Mouse (Mus musculus) lung, embryonic 16.5 days (tissue): ENCODE measurements around the gene Arsb. TPM values are rescaled to one million over a fixed set of nuclear protein-coding genes. Genes with fewer than 3 reads are reported as not detected.
A peak's percentile ranks its signal among the peaks of the same experiment; 100 is the strongest.

Source experiments
- ATAC-seq: fragments of 200-750 bp; cut with Nextera tagmentation; 2 replicates; pipeline ENCODE4 v1.8.0; 2017; ENCODE audit warnings: low read depth, mild to moderate bottlenecking, moderate library complexity
- H3K27ac ChIP-seq: fragments of 300-500 bp; sonication (generic); 2 replicates; pipeline ENCODE4 v1.5.1; 2014; ENCODE audit warnings: mild to moderate bottlenecking, control low read depth, low read length
- H3K27me3 ChIP-seq: fragments of 300-500 bp; sonication (generic); 2 replicates; pipeline ENCODE4 v1.6.1; 2014; ENCODE audit warnings: low read depth, low read length, mixed read lengths; ENCODE audit not compliant: control insufficient read depth, insufficient read depth
- H3K36me3 ChIP-seq: fragments of 300-500 bp; sonication (generic); 2 replicates; pipeline ENCODE4 v1.6.1; 2014; ENCODE audit warnings: low read length; ENCODE audit not compliant: control insufficient read depth, insufficient read depth
- H3K4me1 ChIP-seq: fragments of 300-500 bp; sonication (generic); replicated peaks from 2 replicates; pipeline ENCODE4 v1.6.1; 2014; ENCODE audit warnings: low read length, mixed read lengths; ENCODE audit not compliant: control insufficient read depth, insufficient read depth
- H3K4me2 ChIP-seq: fragments of 300-500 bp; sonication (generic); 2 replicates; pipeline ENCODE4 v1.6.1; 2014; ENCODE audit warnings: low read depth, low read length, control low read depth
- H3K4me3 ChIP-seq: fragments of 300-500 bp; sonication (generic); 2 replicates; pipeline ENCODE4 v1.5.1; 2014; ENCODE audit warnings: mild to moderate bottlenecking, low read length, control low read depth
- H3K9ac ChIP-seq: fragments of 300-500 bp; sonication (generic); 2 replicates; pipeline ENCODE4 v1.6.1; 2014; ENCODE audit warnings: low read length, control low read depth
- H3K9me3 ChIP-seq: fragments of 300-500 bp; sonication (generic); 2 replicates; pipeline ENCODE4 v1.6.1; 2016; ENCODE audit warnings: low read length; ENCODE audit not compliant: control insufficient read depth
- WGBS: fragments of 180-500 bp; shearing (Covaris S2); extraction: QIAGEN DNeasy Blood & Tissue Kit; methylation state at CpG from one replicate; pipeline ENCODE4 v1.1.7; 2014; 5-methylcytosine and 5-hydroxymethylcytosine counted together
- polyA plus RNA-seq: library from polyadenylated mRNA; unstranded; fragments of >200 nt; fragmentation: Nextera tagmentation; extraction: Ambion mirVana; gene quantifications from 2 replicates; pipeline ENCODE4 v1.2.1, GENCODE M21; 2015

Gene Arsb
- polyA plus RNA-seq, 1 experiment from 2014 or later = 17.2 TPM

GRCm38 (mm10) chr13:93900934-93901626 lies 129.7 kb downstream of the Arsb start:
- H3K4me3 ChIP-seq = no peak overlapping the region
- no peak overlapping the region for H3K27ac ChIP-seq
- no peaks in the 10 kb centered on the region for H3K9me3 ChIP-seq
- no peaks in the 10 kb centered on the region; the same call in 1 of the 2 replicates for H3K4me1 ChIP-seq
- ATAC-seq = no peak
- no peaks in the 10 kb centered on the region for H3K36me3 ChIP-seq
- H3K9ac ChIP-seq = no peak overlapping the region
- H3K27me3 ChIP-seq = no peaks in the 10 kb centered on the region
- no peak overlapping the region for H3K4me2 ChIP-seq
- 64% methylated on average over 13 of the region's 13 CpGs for WGBS

GRCm38 (mm10) chr13:93902126-93902525 lies 130.7 kb downstream of the Arsb start:
- no peaks in the 10 kb centered on the region for H3K36me3 ChIP-seq
- H3K27me3 ChIP-seq = no peaks in the 10 kb centered on the region
- H3K4me1 ChIP-seq = no peaks in the 10 kb centered on the region; the same call in 1 of the 2 replicates
- H3K4me3 ChIP-seq = no peak overlapping the region
- H3K9me3 ChIP-seq = no peaks in the 10 kb centered on the region
- H3K9ac ChIP-seq = no peak overlapping the region
- no peak for ATAC-seq
- H3K4me2 ChIP-seq = no peak overlapping the region
- WGBS = 82% methylated on average over 2 of the region's 2 CpGs
- H3K27ac ChIP-seq = no peak overlapping the region

- 90% methylated on average over 10 of the region's 10 CpGs for WGBS
- no peak for ATAC-seq
- Histone ChIP-seq H3K27me3 (no peaks in the 10 kb centered on the region), H3K9ac (no peak overlapping the region), H3K36me3 (no peaks in the 10 kb centered on the region), H3K4me1 (peaks cover 7% of the 10 kb centered on the region), H3K4me3 (no peak overlapping the region), H3K4me2 (no peak overlapping the region), H3K27ac (no peak overlapping the region), H3K9me3 (no peaks in the 10 kb centered on the region)
Measured at GRCm38 (mm10) chr13:93906552-93907245, 135.3 kb downstream of the Arsb start.

GRCm38 (mm10) chr13:93907971-93908370 lies 136.5 kb downstream of the Arsb start:
- no peak overlapping the region for H3K27ac ChIP-seq
- H3K36me3 ChIP-seq = no peaks in the 10 kb centered on the region

GRCm38 (mm10) chr13:93909847-93910246 lies 138.4 kb downstream of the Arsb start:
- Histone ChIP-seq H3K27me3 (no peaks in the 10 kb centered on the region), H3K36me3 (no peaks in the 10 kb centered on the region), H3K4me1 (peaks cover 7% of the 10 kb centered on the region), H3K27ac (peak overlapping the region; percentile 55; the same call in 1 of the 2 replicates), H3K9me3 (no peaks in the 10 kb centered on the region), H3K4me3 (no peak overlapping the region), H3K9ac (no peak overlapping the region), H3K4me2 (no peak overlapping the region)
- 69% methylated on average over 5 of the region's 5 CpGs for WGBS
- no peak for ATAC-seq

More at GRCm38 (mm10) chr13:93907971-93908370, 136.5 kb downstream of the Arsb start:
- H3K9ac ChIP-seq = no peak overlapping the region
- WGBS = 79% methylated on average over 3 of the region's 3 CpGs
- no peak for ATAC-seq
- H3K4me2 ChIP-seq = no peak overlapping the region
- H3K9me3 ChIP-seq = no peaks in the 10 kb centered on the region
- H3K4me3 ChIP-seq = no peak overlapping the region
- H3K4me1 ChIP-seq = peaks cover 7% of the 10 kb centered on the region
- no peaks in the 10 kb centered on the region for H3K27me3 ChIP-seq

- peak; percentile 57 for ATAC-seq
- 31% methylated on average over 7 of the region's 7 CpGs for WGBS
Measured at GRCm38 (mm10) chr13:93911037-93911436, 139.6 kb downstream of the Arsb start.

GRCm38 (mm10) chr13:93912326-93912915 lies 141.0 kb downstream of the Arsb start:
- H3K27me3 ChIP-seq = no peaks in the 10 kb centered on the region
- ATAC-seq = no peak
- H3K9me3 ChIP-seq = no peaks in the 10 kb centered on the region
- no peak overlapping the region for H3K27ac ChIP-seq
- peaks cover 10% of the 10 kb centered on the region for H3K4me1 ChIP-seq
- no peak overlapping the region for H3K4me2 ChIP-seq
- H3K36me3 ChIP-seq = no peaks in the 10 kb centered on the region
- H3K4me3 ChIP-seq = no peak overlapping the region
- no peak overlapping the region for H3K9ac ChIP-seq
- WGBS = 77% methylated on average over 5 of the region's 5 CpGs

More at GRCm38 (mm10) chr13:93911037-93911436, 139.6 kb downstream of the Arsb start:
- Histone ChIP-seq H3K4me3 (no peak overlapping the region), H3K9me3 (no peaks in the 10 kb centered on the region), H3K36me3 (no peaks in the 10 kb centered on the region), H3K4me2 (no peak overlapping the region), H3K27me3 (no peaks in the 10 kb centered on the region), H3K27ac (peak overlapping the region; percentile 39), H3K4me1 (peaks cover 10% of the 10 kb centered on the region), H3K9ac (no peak overlapping the region)

- no peak overlapping the region for H3K4me3 ChIP-seq
- H3K9me3 ChIP-seq = no peaks in the 10 kb centered on the region
- ATAC-seq = no peak
- no peaks in the 10 kb centered on the region for H3K36me3 ChIP-seq
- H3K9ac ChIP-seq = no peak overlapping the region
- peaks cover 12% of the 10 kb centered on the region for H3K4me1 ChIP-seq
- 81% methylated on average over 3 of the region's 3 CpGs for WGBS
- no peak overlapping the region for H3K27ac ChIP-seq
- H3K27me3 ChIP-seq = no peaks in the 10 kb centered on the region
- no peak overlapping the region for H3K4me2 ChIP-seq
Measured at GRCm38 (mm10) chr13:93914206-93914605, 142.8 kb downstream of the Arsb start.
